Mouse (Mus musculus) lung, postnatal 25 days (tissue): ENCODE data around the gene Zfp280b.
"Not testable (repeated sequence)": the region's sequence is repeated elsewhere in the genome, so short reads cannot be mapped to it uniquely, and the experiment has no call there.

Experiments
- DNase-seq: peaks from one replicate; pipeline ENCODE4 v3.0.0; 2022; ENCODE audit warnings: low spot score

The Zfp280b gene

GRCm38 (mm10) chr10:76031511-76032401 lies 694 bp upstream of the Zfp280b start:
- DNase-seq = peak; percentile 3

GRCm38 (mm10) chr10:76033119-76033455 lies 637 bp downstream of the Zfp280b start:
- DNase-seq = no peak

GRCm38 (mm10) chr10:76034001-76034600 lies 1.7 kb downstream of the Zfp280b start:
- no peak for DNase-seq

- no peak for DNase-seq
Measured at GRCm38 (mm10) chr10:76035277-76035676, 2.8 kb downstream of the Zfp280b start.

GRCm38 (mm10) chr10:76036962-76037361 lies 4.5 kb downstream of the Zfp280b start:
- no peak for DNase-seq

GRCm38 (mm10) chr10:76045343-76045742 lies 12.9 kb downstream of the Zfp280b start:
- no peak for DNase-seq

GRCm38 (mm10) chr10:76046754-76047153 lies 14.3 kb downstream of the Zfp280b start:
- no peak for DNase-seq

GRCm38 (mm10) chr10:76047182-76047869 lies 14.9 kb downstream of the Zfp280b start:
- DNase-seq = no peak

- DNase-seq = no peak
Measured at GRCm38 (mm10) chr10:76048967-76049366, 16.5 kb downstream of the Zfp280b start.

- DNase-seq = no peak
Measured at GRCm38 (mm10) chr10:76051860-76052259, 19.4 kb downstream of the Zfp280b start.

GRCm38 (mm10) chr10:76062439-76062838 lies 30.0 kb downstream of the Zfp280b start:
- DNase-seq = no peak

GRCm38 (mm10) chr10:76067674-76068613 lies 35.5 kb downstream of the Zfp280b start:
- DNase-seq = no peak

- not testable (repeated sequence) for DNase-seq
Measured at GRCm38 (mm10) chr10:76072080-76072479, 39.6 kb downstream of the Zfp280b start.

- DNase-seq = not testable (repeated sequence)
Measured at GRCm38 (mm10) chr10:76077008-76077407, 44.6 kb downstream of the Zfp280b start.
